Mouse (Mus musculus): ENCODE data around the gene Dennd1b.

- no peak for TF ChIP-seq CHD2 (IDR thresholded peaks at IDR 0.05; ENCODE audit: low read depth, low read length)
- no peak for TF ChIP-seq MAFK (IDR thresholded peaks at IDR 0.05; ENCODE audit: insufficient read depth, low read depth, low read length)
- no peak for TF ChIP-seq ZC3H11A (IDR thresholded peaks at IDR 0.05; ENCODE audit: borderline replicate concordance, low read depth, low read length)
- TF ChIP-seq HCFC1 (IDR thresholded peaks at IDR 0.05; ENCODE audit: borderline replicate concordance, insufficient read depth, low read length): no peak
These were observed 11.6 kb downstream of the Dennd1b start for GRCm38 (mm10) chr1:138974836-138975235.

All from ES-E14 (cell line).